ENCODE assay signal across 8 mouse cellular contexts in the genomic region with DNA sequence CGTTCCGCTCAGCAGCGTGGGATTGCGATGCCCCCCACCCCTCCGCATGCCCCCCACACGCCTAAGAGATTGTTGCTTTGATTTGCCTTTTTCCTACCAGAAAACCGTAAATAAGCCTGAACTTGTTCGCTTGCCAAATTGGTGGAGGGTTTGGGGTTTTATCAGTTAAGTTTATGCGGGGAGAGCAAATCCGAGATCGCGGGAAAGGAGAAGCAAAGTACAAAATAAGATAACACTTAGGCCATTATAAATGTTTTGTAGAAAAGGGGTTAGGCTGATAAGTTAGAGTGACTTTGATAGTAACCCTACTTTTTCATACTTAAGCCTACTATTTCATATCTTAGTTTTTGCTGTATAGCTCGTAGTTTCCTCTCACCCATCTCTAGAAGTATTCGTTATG. TPM values are rescaled to one million over a fixed set of nuclear protein-coding genes. Genes with fewer than 3 reads are reported as not detected.
DNase-seq lines count a peak whose midpoint lies in the region; ATAC-seq and TF ChIP-seq lines count a peak whose summit lies in the region.

No protein-coding gene starts in this region.

- peaks cover 3% of the 10 kb centered on the region; the same call in 1 of the 2 replicates for H3K4me1 ChIP-seq in heart, embryonic 15.5 days (replicated peaks)
- peaks cover 13% of the 10 kb centered on the region for H3K4me1 ChIP-seq in G1E (ENCODE audit: insufficient read depth, low read depth, low read length)
- peaks cover 9% of the 10 kb centered on the region for H3K4me1 ChIP-seq in forebrain, embryonic 16.5 days (replicated peaks; ENCODE audit: control insufficient read depth, insufficient read depth, low read length)
- H3K4me1 ChIP-seq in liver, postnatal 0 days (ENCODE audit: insufficient read depth): no peaks in the 10 kb centered on the region

- TF ChIP-seq CTCF in G1E (IDR thresholded peaks at IDR 0.05; ENCODE audit: low read depth, low read length): no peak
- TF ChIP-seq CTCF in liver, postnatal 0 days (IDR thresholded peaks at IDR 0.05; ENCODE audit: low read depth): no peak

- intact Hi-C loops in heart, postnatal 25 days (cut with DNase I): loop anchor here (2.0 to 10.0 kb wide), 2 partner anchors 16 to 158 kb away; a partner anchor contains a TSS

- no peak for DNase-seq in heart, postnatal 25 days (ENCODE audit: low spot score)
- no peak for DNase-seq in G1E (ENCODE audit: low spot score)
- no peak for DNase-seq in liver, postnatal 0 days
- no peak for DNase-seq in layer of hippocampus, postnatal 25 days (ENCODE audit: extremely low spot score in 1 of 2, low spot score in 1 of 2)
- no peak for DNase-seq in right cerebral cortex, postnatal 36 days (ENCODE audit: low spot score in 2 of 2)
- no peak for DNase-seq in thymus, postnatal 14 days

- H3K36me3 ChIP-seq in heart, embryonic 15.5 days: no peaks in the 10 kb centered on the region
- peaks cover 12% of the 10 kb centered on the region for H3K36me3 ChIP-seq in G1E (replicated peaks)
- H3K36me3 ChIP-seq in forebrain, embryonic 16.5 days (ENCODE audit: control insufficient read depth, insufficient read depth): no peaks in the 10 kb centered on the region
- no peaks in the 10 kb centered on the region for H3K36me3 ChIP-seq in liver, postnatal 0 days (replicated peaks; ENCODE audit: insufficient read depth, low read length)

- no peak for TF ChIP-seq EP300 in liver, postnatal 0 days (IDR thresholded peaks at IDR 0.05; ENCODE audit: low read depth)

- ATAC-seq in heart, embryonic 15.5 days (replicated peaks; ENCODE audit: insufficient number of reproducible peaks, insufficient read depth, low FRiP score, low read depth): no peak
- no peak for ATAC-seq in G1E (ENCODE audit: extremely low read depth, insufficient number of reproducible peaks, low FRiP score, poor library complexity, severe bottlenecking)
- ATAC-seq in forebrain, embryonic 16.5 days: no peak
- ATAC-seq in liver, postnatal 0 days: no peak

- H3K4me2 ChIP-seq in heart, embryonic 15.5 days: peak overlapping the region; percentile 62
- peak overlapping the region; percentile 56 for H3K4me2 ChIP-seq in forebrain, embryonic 16.5 days (ENCODE audit: low read length)
- peak overlapping the region; percentile 81 for H3K4me2 ChIP-seq in liver, postnatal 0 days (ENCODE audit: low read depth, low read length)

- peak overlapping the region; percentile 67 for H3K9ac ChIP-seq in heart, embryonic 15.5 days
- H3K9ac ChIP-seq in forebrain, embryonic 16.5 days (replicated peaks; ENCODE audit: low read depth, low read length): peak overlapping the region; percentile 61
- H3K9ac ChIP-seq in liver, postnatal 0 days (replicated peaks): peak overlapping the region; percentile 74

- H3K27ac ChIP-seq in heart, embryonic 15.5 days: peak overlapping the region; percentile 92
- H3K27ac ChIP-seq in forebrain, embryonic 16.5 days (ENCODE audit: low read length): no peak overlapping the region; the same call in 1 of the 2 replicates
- peak overlapping the region; percentile 89 for H3K27ac ChIP-seq in liver, postnatal 0 days (ENCODE audit: low read depth)

- no peaks in the 10 kb centered on the region for H3K9me3 ChIP-seq in heart, embryonic 15.5 days (replicated peaks)
- H3K9me3 ChIP-seq in G1E (replicated peaks): no peaks in the 10 kb centered on the region
- H3K9me3 ChIP-seq in forebrain, embryonic 16.5 days (ENCODE audit: control insufficient read depth, low read length): no peaks in the 10 kb centered on the region
- H3K9me3 ChIP-seq in liver, postnatal 0 days (ENCODE audit: low read length): no peaks in the 10 kb centered on the region

- peak overlapping the region; percentile 65 for H3K4me3 ChIP-seq in heart, embryonic 15.5 days
- H3K4me3 ChIP-seq in G1E (ENCODE audit: low read depth, low read length): peak overlapping the region; percentile 74
- peak overlapping the region; percentile 62 for H3K4me3 ChIP-seq in forebrain, embryonic 16.5 days (replicated peaks; ENCODE audit: low read length)
- H3K4me3 ChIP-seq in liver, postnatal 0 days (ENCODE audit: low read depth, low read length): peak overlapping the region; percentile 62

- H3K27me3 ChIP-seq in heart, embryonic 15.5 days: peaks cover 13% of the 10 kb centered on the region
- H3K27me3 ChIP-seq in G1E (ENCODE audit: insufficient read depth, low read length): no peaks in the 10 kb centered on the region
- H3K27me3 ChIP-seq in forebrain, embryonic 16.5 days (replicated peaks; ENCODE audit: control insufficient read depth, insufficient read depth, low read length): no peaks in the 10 kb centered on the region; the same call in 1 of the 2 replicates
- no peaks in the 10 kb centered on the region for H3K27me3 ChIP-seq in liver, postnatal 0 days (ENCODE audit: insufficient read depth, low read length)

- WGBS in heart, embryonic 15.5 days: 15% methylated on average over 14 of the region's 14 CpGs
- WGBS in forebrain, embryonic 16.5 days: 26% methylated on average over 14 of the region's 14 CpGs
- WGBS in liver, postnatal 0 days (ENCODE audit: insufficient replicate concordance): 17% methylated on average over 14 of the region's 14 CpGs

RNA-seq across cellular contexts. Expression of a gene that starts 1.0 kb away (rescaled TPM):
- 65.0 and 67.9 TPM in 2 replicates for polyA plus RNA-seq in heart, embryonic 15.5 days (2015; fragmentation: Nextera tagmentation; extraction: Ambion mirVana)
- total RNA-seq in heart, postnatal 25 days (2021): 10 to 100 TPM; 25.1 to 26.8 TPM
- total RNA-seq in G1E (2014; fragmentation: Nextera tagmentation): 150 and 164 TPM in 2 replicates
- 138 and 179 TPM in 2 replicates for total RNA-seq in G1E (2017)
- 14.0 and 17.2 TPM in 2 replicates for polyA plus RNA-seq in G1E (2012)
- 99.2 and 109 TPM in 2 replicates for polyA plus RNA-seq in forebrain, embryonic 16.5 days (2015; fragmentation: Nextera tagmentation; extraction: Ambion mirVana)
- 31.3 and 34.0 TPM in 2 replicates for polyA plus RNA-seq in liver, postnatal 0 days (2015; fragmentation: Nextera tagmentation; extraction: Ambion mirVana)
- 10 to 100 TPM; 48.1 to 53.8 TPM for total RNA-seq in layer of hippocampus, postnatal 25 days (2021)

RNA-seq across cellular contexts. Expression of a gene that starts 1.1 kb away (rescaled TPM):
- polyA plus RNA-seq in heart, embryonic 15.5 days (2015; fragmentation: Nextera tagmentation; extraction: Ambion mirVana): 1.6 and 1.9 TPM in 2 replicates
- under 1 TPM; 0.34 to 0.39 TPM for total RNA-seq in heart, postnatal 25 days (2021)
- total RNA-seq in G1E (2014; fragmentation: Nextera tagmentation) (8.6 and 10.7 TPM in 2 replicates), G1E (2017) (3.7 and 4.0 TPM in 2 replicates)
- 1.8 and 2.1 TPM in 2 replicates for polyA plus RNA-seq in G1E (2012)
- polyA plus RNA-seq in forebrain, embryonic 16.5 days (2015; fragmentation: Nextera tagmentation; extraction: Ambion mirVana): 1.7 and 2.6 TPM in 2 replicates
- 1.8 and 1.9 TPM in 2 replicates for polyA plus RNA-seq in liver, postnatal 0 days (2015; fragmentation: Nextera tagmentation; extraction: Ambion mirVana)
- under 1 TPM; 0.40 to 0.42 TPM for total RNA-seq in layer of hippocampus, postnatal 25 days (2021)

RNA-seq across cellular contexts. Expression of a gene that starts 15.5 kb away (rescaled TPM):
- polyA plus RNA-seq in heart, embryonic 15.5 days (2015; fragmentation: Nextera tagmentation; extraction: Ambion mirVana): 193 and 211 TPM in 2 replicates
- total RNA-seq in heart, postnatal 25 days (2021): 100 to 1,000 TPM; 218 to 235 TPM
- 54.9 and 64.0 TPM in 2 replicates for total RNA-seq in G1E (2014; fragmentation: Nextera tagmentation)
- total RNA-seq in G1E (2017): 67.0 and 70.4 TPM in 2 replicates
- 25.7 and 26.0 TPM in 2 replicates for polyA plus RNA-seq in G1E (2012)
- 120 and 123 TPM in 2 replicates for polyA plus RNA-seq in forebrain, embryonic 16.5 days (2015; fragmentation: Nextera tagmentation; extraction: Ambion mirVana)
- polyA plus RNA-seq in liver, postnatal 0 days (2015; fragmentation: Nextera tagmentation; extraction: Ambion mirVana): 197 and 223 TPM in 2 replicates
- total RNA-seq in layer of hippocampus, postnatal 25 days (2021): 10 to 100 TPM; 50.6 to 52.6 TPM
